Mouse (Mus musculus): ENCODE data around the gene Hcst.

The Hcst gene

DNA sequence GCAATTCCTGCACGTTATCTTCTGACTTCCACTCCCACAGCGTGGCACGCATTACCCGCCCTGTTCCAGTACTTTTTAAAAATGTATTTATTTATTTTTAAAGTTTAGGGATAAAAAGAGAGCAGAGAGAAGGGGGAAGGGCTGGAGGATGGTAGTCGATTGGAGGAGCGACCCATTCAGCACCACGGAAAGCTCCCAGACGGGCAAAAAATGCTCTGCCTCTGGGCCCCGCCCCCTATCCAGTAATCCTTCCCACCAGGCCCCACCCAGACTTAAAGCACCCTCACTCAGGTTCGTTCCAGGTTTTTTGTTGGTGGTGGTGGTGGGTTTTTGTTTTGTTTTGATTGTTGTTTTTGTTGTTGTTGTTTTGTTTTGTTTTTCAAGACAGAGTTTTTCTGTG lies 14.6 kb upstream of the Hcst start:
- peak; percentile 80 for DNase-seq (ENCODE audit: low read depth, low spot score)

DNA sequence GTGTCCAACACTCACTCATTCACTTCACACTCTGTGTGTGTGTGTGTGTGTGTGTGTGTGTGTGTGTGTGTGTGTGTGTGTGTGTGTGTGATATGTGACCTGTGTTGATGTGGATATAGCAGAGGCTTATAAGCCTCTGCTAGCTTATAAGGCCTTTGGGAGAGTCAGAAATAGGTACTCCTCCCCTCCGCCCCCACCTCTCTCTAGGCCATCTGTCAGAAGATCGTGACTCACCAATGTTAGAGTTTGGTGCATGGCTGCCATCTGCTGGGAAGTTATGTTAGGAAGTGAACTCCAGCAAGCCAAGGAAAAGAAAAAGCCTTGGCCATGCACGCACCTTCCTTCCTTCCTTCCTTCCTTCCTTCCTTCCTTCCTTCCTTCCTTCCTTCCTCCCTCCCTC lies 12.1 kb upstream of the Hcst start:
- DNase-seq (ENCODE audit: low read depth, low spot score) = peak; percentile 64

DNA sequence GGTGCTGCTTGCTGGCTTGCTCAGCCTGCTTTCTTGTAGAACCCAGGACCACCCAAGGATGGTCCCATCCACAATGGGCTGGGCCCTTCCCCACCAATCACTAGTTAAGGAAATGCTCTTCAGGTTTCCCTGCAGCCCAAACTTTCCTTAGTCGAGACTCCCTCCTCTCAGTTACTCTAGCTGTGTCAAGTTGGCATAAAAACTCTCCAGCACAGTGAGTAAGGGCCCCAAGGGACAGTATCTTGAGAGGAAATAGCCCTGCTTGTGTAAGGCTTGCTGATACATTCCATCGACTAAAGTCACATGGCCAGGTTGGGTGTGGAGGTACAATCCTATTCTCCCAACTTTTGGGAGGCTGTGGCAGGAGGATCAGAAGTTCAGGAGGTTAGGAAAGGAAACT lies 10.5 kb upstream of the Hcst start:
- DNase-seq (ENCODE audit: low read depth, low spot score) = no peak

DNA sequence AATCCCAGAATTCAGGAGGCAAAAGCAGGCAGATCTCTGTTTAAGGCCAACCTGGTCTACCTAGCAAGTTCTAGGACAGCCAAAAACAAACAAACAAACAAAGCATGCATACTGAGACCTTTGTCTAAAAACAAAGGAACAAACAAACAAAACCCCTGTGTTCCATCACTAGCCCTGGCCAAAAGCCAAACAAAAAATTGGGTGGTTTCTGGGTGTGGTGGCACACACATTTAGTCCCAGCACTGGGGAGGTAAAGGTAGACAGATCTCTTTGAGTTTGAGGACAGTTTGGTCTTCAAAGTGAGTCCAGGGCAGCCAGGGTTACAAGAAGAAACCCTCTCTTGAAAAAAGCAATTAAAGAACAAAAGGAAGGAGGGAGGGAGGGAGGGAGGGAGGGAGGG lies 9.7 kb upstream of the Hcst start:
- no peak for DNase-seq (ENCODE audit: low read depth, low spot score)

DNA sequence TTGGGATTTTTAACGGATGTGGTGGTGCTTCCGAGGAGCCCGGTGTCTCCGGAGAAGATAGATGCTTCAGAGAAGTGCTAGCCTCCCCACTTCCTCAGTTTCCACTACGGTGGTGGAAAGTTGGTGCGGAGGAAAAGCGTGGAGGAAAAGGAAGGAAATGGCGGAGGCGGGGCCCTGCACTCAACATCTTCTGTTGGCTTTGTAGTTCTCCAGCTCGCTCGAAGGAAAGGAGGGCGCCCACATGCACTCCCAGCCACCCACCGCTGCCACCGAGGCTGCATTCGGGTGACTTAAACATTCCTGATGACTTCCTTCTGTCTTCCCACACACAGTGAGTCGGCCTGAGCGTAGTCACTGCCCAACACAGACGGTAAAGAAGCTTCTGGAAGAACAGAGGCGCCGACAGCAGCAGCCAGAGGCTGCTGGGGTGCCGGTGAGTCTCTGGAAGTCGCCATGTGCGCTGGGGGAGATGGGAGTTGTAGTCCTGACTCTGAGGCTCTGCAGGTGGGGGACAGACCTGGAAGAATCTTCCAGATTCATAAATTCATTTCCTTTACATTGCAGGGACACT lies 3.5 kb upstream of the Hcst start:
- no peak for DNase-seq (ENCODE audit: low read depth, low spot score)

DNA sequence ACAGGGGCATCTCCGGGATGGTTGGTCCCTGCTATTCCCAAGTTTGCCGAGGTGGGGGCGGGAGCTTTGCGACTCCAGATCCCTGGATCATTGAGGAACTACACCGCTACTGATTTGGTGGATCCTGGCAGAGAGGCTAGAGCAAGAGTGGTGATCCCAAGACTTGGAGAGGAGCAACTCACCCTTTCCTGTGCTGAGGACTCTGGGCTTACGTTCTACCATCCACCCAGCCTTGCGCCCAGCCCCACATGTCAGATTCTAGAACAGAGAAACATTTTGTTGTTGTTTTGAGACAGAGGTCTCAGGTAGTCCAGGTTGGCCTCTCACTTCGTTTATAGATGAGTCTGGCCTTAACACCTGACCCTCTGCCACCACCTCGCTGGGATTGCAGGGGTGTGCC lies 2.9 kb upstream of the Hcst start:
- DNase-seq (ENCODE audit: low read depth, low spot score) = no peak

DNA sequence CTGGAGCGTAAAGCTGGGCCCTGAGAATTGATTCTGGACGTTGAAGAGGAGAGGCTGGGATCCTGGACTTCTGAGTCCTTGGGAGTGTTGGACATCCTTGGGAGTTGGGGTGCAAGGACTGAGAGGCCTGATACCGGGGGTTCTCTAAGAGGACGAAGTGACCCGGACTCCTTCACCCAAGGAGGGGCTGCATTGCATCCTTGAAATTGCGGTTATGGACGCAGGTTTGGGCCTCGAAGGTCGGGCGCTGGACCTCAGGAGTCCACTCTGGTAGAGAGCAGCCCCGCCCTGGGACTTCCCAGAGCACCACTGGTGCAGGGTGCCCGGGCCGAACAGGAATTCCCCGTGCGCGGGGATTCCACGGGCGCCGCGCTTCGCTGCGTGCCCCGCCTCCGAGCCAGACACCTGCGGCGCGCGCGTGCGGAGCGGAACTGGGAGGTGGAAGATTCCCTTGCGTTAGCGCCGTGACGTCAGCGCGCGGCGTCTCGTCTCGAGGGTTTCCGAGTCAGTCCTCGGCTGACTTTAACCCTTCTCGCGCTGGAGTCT lies 2.3 kb upstream of the Hcst start:
- DNase-seq (ENCODE audit: low read depth, low spot score) = peak; percentile 95

DNA sequence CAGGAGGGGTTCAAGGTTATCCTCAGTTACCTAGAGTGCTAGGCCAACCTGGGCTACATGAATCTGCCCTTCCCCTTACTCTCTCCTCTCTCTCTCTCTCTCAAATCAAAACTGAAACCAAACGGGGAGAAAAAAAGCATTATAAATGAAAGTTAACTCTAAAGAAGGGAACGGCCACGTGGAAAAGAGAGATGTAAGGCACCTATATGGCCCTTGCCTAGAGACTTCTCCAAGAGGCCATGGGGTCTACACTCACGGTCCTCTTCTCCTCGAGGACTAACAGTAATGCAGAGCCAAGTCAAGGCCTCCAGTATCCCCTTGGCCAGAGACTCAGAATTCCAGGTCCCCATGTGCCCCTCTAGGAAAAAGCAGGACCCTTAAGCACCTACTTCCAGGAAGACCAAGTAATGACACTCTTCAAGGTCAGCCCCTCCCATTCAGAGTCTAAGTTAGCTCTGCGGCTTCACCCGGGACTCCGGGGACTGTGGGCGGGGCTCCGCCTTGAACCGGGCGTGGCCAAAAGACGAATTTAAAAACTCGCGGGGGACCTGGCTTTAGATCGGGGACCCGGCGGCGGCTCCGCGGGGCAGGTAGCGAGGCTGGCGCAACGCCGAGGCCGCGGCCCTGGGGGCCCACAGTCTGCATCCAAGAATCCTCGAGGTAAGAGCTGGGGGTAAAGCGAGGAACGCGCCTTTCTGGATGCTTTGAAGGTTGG lies 1.7 kb upstream of the Hcst start, which contains the start of gene Nfkbid:
TSS of gene Nfkbid (plus strand) at position 558 of the 715 bp plus-strand sequence.
- peak; percentile 84 for DNase-seq (ENCODE audit: low read depth, low spot score)

DNA sequence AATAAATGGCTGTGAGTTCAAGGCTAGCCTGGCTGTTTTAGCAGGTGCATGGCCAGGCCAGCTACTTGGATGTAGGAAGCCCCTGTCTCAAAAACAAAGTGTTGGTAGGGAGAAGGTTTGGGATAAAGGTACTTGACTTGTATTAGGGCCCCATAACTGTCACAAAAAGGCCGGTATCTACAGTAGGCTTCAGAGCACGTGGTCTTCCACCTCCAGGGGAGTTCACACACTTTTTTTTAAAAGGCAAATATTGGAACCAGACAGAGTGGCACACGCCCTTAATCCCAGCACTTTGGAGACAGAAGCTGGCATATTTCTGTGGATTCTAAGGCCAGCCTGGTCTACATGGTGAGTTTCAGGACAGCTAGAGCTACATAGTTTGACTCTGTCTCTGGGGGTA lies 1.0 kb upstream of the Hcst start:
- DNase-seq (ENCODE audit: low read depth, low spot score) = no peak

DNA sequence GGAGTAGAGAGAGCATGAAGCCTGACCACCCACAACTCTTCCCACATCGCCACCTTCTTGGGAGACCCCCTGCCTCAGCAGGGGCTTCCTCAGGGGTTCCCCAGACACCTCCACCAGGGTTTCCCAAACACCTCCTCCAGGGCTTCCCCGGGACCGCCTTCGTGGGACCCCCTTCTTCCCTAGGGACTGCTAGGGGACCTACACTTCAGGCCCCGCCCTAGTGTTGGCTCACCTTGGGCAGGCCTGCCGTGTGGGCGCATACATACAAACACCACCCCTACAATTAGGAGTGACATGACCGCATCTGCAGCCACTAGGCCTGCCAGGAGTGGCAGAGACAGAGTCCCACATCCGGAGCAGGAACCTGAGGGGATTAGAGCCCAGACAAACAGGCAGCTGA lies 1.8 kb downstream of the Hcst start:
- DNase-seq (ENCODE audit: low read depth, low spot score) = no peak

DNA sequence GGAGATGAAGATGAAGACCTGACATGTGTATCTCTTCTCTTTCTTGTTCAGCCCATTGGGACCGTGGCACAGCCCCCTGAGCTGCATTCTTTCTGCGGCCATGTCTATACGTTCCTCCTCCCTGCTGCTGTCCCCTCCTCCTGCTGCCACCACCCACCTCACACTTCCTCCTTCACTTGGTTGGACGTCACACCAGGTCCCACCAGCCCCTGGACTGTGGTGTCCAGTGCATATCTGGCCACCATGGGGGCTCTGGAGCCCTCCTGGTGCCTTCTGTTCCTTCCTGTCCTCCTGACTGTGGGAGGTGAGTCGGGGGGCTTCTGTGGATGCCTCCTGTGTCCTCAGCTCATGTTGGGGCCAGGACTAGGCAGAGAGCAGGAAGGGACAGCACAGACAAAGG lies 6.1 kb downstream of the Hcst start, which contains the start of gene Tyrobp:
TSS of gene Tyrobp (plus strand) at position 165 of the 400 bp plus-strand sequence.
- DNase-seq (ENCODE audit: low read depth, low spot score) = no peak

DNA sequence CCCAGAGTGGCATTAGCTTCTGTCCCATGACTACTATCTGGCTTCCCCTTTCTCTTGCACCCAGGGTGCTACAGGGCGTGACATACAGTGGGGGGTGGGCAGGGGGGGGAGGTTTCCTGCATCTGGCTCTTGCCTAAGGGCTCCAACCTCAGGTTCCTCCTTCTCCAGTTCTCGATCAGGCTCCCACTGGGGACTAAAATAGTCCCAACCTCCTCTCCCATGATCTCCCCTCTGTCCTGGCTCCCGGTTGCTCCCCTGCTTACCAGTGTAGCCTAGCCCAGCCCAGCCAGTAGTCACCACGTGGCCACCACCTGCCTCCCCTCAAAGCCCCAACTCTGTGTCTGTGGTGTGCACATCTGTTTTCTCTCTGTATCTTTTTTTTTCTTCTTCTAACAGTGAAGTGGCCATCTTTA lies 6.9 kb downstream of the Hcst start:
- no peak for DNase-seq (ENCODE audit: low read depth, low spot score)

DNA sequence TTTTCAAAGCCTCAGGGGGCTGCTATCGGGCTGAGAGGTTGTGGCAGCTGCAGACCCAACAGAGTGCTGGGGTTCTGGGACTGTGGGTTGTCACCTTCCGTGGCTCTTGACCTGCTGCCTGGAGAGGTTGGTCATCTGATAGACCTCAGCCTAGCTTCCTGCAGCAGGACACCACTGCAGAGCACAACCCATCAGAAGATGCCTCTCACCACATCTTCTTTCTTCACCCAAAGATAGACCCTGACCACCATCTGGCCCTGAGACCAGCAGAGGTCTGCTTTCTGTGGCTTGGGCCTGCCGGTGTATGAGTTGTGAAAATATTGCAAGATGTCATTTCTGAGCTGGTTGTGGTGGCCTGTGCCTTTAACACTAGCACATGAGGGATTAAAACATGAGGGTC lies 8.6 kb downstream of the Hcst start:
- no peak for DNase-seq (ENCODE audit: low read depth, low spot score)

DNA sequence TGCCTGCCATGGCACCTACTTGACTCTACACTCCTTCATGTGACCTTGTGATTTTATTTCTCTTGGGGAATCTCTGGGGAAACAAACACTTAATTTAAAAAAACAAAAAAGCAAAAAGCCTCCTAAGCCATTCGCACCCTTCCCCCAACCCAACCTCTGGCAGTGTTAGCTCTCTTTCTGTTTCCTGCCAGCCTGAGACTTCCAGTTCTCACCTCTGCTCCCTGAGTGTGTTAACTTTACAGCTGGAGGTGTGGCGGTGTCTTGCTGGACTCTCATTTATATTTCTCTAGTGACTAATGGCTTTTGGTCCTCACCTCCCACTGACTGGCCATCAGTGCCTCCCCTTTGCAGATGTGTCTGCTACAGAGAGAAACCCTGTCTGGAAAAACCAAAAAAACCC lies 9.9 kb downstream of the Hcst start:
- DNase-seq (ENCODE audit: low read depth, low spot score) = no peak

DNA sequence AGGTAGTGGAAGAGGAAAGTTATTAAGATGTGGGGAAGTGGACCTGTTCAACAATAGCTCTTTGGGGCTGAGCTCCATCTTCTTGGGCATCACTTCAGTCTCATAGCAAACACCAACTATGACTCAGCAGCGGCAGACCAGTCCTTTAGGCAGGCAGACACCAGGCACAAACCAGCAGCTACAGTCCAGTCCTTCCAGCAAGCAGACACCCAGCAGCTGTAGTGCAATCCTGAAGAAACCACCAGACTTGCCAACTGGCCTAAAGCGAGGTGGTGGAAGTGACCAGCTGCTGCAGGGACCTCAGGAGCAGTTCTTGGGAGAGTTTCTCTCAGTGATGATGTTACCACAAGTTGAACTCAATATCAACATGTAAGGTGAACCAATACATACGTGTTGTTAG lies 11.0 kb downstream of the Hcst start:
- no peak for DNase-seq (ENCODE audit: low read depth, low spot score)

DNA sequence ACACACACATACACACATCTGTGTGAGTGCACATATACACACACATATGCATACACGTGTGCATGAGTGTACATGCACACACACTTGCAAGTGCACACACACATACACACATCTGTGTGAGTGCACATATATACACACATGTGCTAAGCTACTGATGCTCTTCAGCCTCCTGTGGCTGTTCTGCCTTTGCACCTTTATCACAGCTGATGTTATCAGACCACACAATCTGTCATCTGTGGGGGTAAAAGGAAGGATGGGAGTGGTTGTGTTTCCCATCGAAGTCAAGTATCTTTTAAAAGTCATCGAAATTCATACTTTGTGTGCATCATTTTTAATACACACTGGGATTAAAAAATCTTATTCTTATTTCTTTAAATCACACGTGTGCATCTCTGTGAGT lies 17.3 kb downstream of the Hcst start:
- DNase-seq (ENCODE audit: low read depth, low spot score) = no peak

DNA sequence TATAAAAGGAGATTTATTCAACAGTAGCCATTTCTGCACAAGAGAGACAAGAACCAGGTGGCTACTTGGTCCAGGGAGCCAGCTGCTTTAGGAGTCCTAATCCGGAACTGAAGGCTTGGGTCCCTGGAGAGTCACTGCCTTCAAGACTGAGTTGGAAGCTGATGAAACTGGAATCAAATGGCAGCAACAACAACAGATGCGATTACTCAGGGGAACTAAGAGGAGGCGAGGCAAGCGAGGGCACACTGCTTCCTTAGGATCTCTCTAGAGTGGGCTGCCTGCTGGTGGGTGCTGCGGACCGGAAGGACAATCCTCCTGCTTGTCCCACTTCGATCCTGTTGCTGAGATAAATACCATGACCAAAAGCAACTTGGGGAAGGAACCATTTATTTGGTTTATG lies 20.0 kb downstream of the Hcst start:
- no peak for DNase-seq (ENCODE audit: low read depth, low spot score)

DNA sequence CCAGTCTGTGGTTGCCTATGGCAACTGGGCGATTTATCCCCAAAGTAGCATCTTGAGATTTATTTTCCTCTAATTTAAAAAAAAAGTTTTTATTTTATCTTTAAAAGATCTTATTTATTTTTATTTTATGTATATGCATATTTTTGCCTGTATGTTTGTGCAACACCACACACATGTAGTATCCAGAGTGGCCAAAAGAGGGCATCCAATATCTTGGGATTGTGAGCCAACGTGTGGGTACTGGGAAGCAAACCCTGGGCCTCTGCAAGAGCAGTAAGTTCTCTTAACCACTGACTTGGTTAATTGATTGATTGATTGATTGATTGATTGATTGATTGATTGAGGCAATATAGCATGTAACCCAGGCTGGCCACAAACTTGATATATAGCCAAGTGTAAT lies 24.8 kb downstream of the Hcst start:
- DNase-seq (ENCODE audit: low read depth, low spot score) = peak; percentile 49

DNA sequence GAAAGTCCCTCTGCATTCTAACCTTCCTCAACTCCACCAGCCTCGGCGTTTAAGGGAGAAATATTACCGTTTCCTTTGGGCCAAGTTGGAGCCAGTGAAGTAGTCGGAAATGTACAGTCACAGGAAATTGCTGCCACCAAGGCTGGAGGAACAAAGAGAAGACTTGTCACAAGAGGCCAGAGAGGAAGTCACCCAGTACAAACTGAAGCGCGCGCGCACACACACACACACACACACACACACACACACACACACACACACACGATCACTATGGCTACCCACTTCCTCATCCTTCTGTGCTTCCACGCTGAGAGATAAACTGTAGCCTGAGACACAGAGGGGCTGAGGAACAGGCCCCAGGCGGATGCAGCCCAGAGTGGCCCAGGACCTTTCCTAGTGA lies 25.3 kb downstream of the Hcst start:
- no peak for DNase-seq (ENCODE audit: low read depth, low spot score)

DNA sequence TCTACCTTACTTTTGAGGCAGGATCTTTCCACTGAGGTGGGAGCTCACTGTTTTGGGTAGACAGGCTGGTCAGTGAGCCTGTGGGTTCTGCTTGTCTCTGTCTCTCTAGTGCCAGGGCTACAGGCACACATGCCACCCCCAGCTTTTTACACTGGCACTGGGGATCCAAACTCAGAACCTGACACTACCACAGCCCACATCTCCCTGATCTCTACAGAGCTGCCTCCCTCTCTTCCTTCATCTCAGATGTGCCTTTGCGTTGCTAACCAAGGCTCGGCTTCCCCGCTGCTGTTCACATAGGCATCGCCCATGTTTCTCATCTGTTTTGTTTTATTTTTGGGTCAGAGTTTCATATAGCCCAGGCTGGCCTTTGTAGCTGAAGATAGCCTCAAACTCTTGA lies 26.0 kb downstream of the Hcst start:
- no peak for DNase-seq (ENCODE audit: low read depth, low spot score)

DNA sequence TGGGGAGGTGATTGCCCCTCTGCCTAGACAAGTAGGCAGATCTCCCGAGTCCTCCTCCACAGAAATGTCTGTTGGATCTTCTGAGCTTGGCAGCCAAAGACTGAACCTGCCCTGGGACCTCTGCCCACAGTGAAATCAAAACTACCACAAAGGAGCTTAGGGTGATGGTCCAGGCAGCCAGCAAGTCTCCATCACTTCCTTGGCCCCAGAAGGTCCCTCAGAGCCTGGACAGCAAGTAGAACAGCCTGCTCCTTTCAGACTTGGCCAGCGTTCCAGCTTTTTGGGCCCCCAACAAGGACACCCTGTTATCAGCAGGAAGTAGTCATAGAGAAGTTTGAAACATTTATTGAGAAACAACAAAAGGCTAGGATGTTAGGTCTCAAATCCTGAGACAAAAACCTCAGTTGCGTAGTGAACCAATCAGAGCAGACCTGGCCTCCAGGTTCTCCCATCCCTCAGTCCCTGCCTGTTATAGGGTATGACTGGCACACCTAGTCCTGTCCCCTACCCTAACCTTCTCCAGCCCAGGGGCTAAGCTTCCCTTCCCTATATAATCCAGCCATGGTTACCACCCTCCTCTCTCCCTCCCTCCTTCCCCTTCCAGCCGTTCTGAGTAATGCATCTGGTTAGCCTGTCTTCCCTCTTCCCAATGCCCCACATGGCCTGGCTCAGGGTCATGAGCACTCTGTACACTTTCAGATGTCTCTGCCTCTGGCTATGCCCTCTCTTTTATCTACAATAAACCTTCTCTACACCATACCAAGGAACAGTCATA lies 26.7 kb downstream of the Hcst start:
- no peak for DNase-seq (ENCODE audit: low read depth, low spot score)

DNA sequence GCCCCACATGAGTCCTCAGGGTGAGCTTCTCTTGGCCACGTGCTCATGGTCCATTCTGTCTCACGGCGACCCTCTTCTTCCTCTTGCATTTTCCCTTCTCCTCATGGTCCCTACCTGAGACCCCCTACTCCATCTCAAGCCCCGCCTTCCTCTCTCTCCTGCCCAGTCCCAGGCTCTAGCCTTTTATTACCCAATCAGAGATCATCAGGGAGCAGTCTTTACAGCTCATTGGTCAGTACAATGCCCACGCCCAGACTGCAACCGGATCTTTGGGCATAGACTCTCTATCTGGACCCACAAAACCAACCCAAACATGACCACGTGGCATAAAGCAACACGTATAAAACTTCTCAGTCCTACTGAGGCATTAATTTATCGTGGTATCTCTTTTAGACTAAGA lies 35.5 kb downstream of the Hcst start:
- DNase-seq (ENCODE audit: low read depth, low spot score) = no peak

DNA sequence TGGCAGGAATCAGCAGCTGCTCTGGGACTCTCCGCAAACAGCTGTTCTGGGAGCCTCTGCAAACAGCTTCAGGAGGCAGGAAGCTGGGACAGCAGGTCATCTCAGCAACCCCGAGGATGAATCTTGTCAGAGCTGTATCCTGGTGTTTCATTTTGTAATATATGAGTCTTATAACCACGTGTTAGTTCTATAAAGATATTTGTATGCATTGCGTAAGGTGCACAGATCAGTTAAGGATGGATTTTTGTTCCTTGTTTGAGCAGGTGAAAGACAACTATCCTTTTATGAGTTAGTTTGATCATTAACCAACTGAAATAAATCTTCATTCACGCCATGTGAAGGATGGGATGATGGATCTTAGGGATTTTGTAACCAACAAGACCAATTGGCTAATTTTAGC lies 39.6 kb downstream of the Hcst start:
- no peak for DNase-seq (ENCODE audit: low read depth, low spot score)
